In genomic region chr11:6475867-6476484, GRCm38 (mm10) we compare ENCODE assay signal across 8 mouse cellular contexts. TPM values are rescaled to one million over a fixed set of nuclear protein-coding genes. Genes with fewer than 3 reads are reported as not detected.
DNase-seq lines count a peak whose midpoint lies in the region; ATAC-seq lines count a peak whose summit lies in the region.

Gene Purb (minus strand): TSS chr11:6475917.

- intact Hi-C loops in gastrocnemius, postnatal 14 days (cut with DNase I; ENCODE audit: low total_unique reads), result no loop called here
- intact Hi-C loops in left cerebral cortex, postnatal 10 days (cut with DNase I), result loop anchor here (5.0 kb wide), 1 partner anchor 51 kb away; no protein-coding TSS in a partner anchor

- DNase-seq in adrenal gland, adult (ENCODE audit: inconsistent age in 2 of 2, low spot score in 1 of 2), result peak; percentile 94 to 97
- DNase-seq in embryo, embryonic 10 days (ENCODE audit: low spot score), result peak; percentile 94
- DNase-seq in gastrocnemius, postnatal 14 days, result peak; percentile 92
- peak; percentile 84 to 96 for DNase-seq in left cerebral cortex, postnatal 10 days (ENCODE audit: extremely low spot score in 1 of 2, low spot score in 2 of 2)
- peak; percentile 94 for DNase-seq in right cerebral cortex, postnatal 10 days (ENCODE audit: low spot score in 2 of 2)
- DNase-seq in urinary bladder, postnatal 14 days (ENCODE audit: low spot score), result peak; percentile 92

- ATAC-seq in inflammation-experienced regulatory T-cells, adult 6 months, result peak; percentile 84
- ATAC-seq in megakaryocyte progenitor cell, adult 5-6 weeks (replicated peaks; ENCODE audit: poor library complexity), result peak; percentile 90

RNA-seq across cellular contexts. Expression of gene Purb, which starts in this region (rescaled TPM):
- total RNA-seq in gastrocnemius, postnatal 14 days (2021), result 10 to 100 TPM; 28.5 to 37.4 TPM
- 10 to 100 TPM; 21.0 to 26.1 (median 23.7) TPM for polyA plus RNA-seq in inflammation-experienced regulatory T-cells, adult 6 months (2017; shearing (Covaris generic))
- total RNA-seq in left cerebral cortex, postnatal 10 days (2021), result 100 to 1,000 TPM; 276 to 277 TPM
- total RNA-seq in megakaryocyte progenitor cell, adult 5-6 weeks (2015), result 51.3 and 53.0 TPM in 2 replicates
- 38.3 and 40.5 TPM in 2 replicates for total RNA-seq in megakaryocyte progenitor cell, adult 5-6 weeks (2017)

Comparison
In these comparisons a context has a peak if more than half of its experiments do, and no peak if none do; other contexts are left out.
1. Peak in every context shown above with its lines: DNase-seq and ATAC-seq.
2. RNA of gene Purb (total RNA-seq): 276 to 277 TPM in left cerebral cortex, postnatal 10 days; 38.3 to 53.0 TPM in megakaryocyte progenitor cell, adult 5-6 weeks and 28.5 to 37.4 TPM in gastrocnemius, postnatal 14 days; every median in the first group is over 4 times any median in the second.